Mouse (Mus musculus) adrenal gland (tissue): Measurements from ENCODE around the gene Itga9.
"Not testable (repeated sequence)": the region's sequence is repeated elsewhere in the genome, so short reads cannot be mapped to it uniquely, and the experiment has no call there.

Source experiments
- intact Hi-C: fragments of 180-260 bp; cut with DNase I; formaldehyde crosslinking; loops from one replicate; pipeline ENCODE4 v1.15.1; 2025
- long read RNA-seq, 2 experiments: library from polyadenylated mRNA; unstranded; transcript quantifications; one replicate each; pipeline ENCODE4 v2.0.0; 2020; ENCODE audit warnings: borderline replicate concordance in 1 of 2; ENCODE audit not compliant: insufficient replicate concordance in 1 of 2

The Itga9 gene
- long read RNA-seq, experiment 1, partial matches to known transcripts: 12 of 23 reads
- long read RNA-seq, experiment 1, other reads (novel, unspliced or antisense): 11 of 23 reads
- long read RNA-seq, experiment 2, partial matches to known transcripts: 3 of 18 reads
- long read RNA-seq, experiment 2, other reads (novel, unspliced or antisense): 15 of 18 reads

- intact Hi-C loops: loop anchor here (5.0 kb wide), 2 partner anchors 76 to 266 kb away; no protein-coding TSS in a partner anchor
Observed at GRCm38 (mm10) chr9:118606148-118606816, at the start of gene Itga9. Gene Itga9, plus strand, starts transcription at chr9:118606690.

- intact Hi-C loops: no loop called here
Observed at GRCm38 (mm10) chr9:118556951-118557780, 49.3 kb upstream of the Itga9 start.

GRCm38 (mm10) chr9:118563356-118563755, 43.1 kb upstream of the Itga9 start:
- intact Hi-C loops: no loop called here

GRCm38 (mm10) chr9:118563866-118564265, 42.6 kb upstream of the Itga9 start:
- intact Hi-C loops: no loop called here

- intact Hi-C loops: no loop called here
Observed at GRCm38 (mm10) chr9:118564696-118565095, 41.8 kb upstream of the Itga9 start.

GRCm38 (mm10) chr9:118569328-118569727, 37.2 kb upstream of the Itga9 start:
- intact Hi-C loops: no loop called here

GRCm38 (mm10) chr9:118570865-118571264, 35.6 kb upstream of the Itga9 start:
- intact Hi-C loops: no loop called here

- intact Hi-C loops: no loop called here
Observed at GRCm38 (mm10) chr9:118571701-118572100, 34.8 kb upstream of the Itga9 start.

- intact Hi-C loops: no loop called here
Observed at GRCm38 (mm10) chr9:118574911-118575310, 31.6 kb upstream of the Itga9 start.

GRCm38 (mm10) chr9:118580371-118580770, 26.1 kb upstream of the Itga9 start:
- intact Hi-C loops: loop anchor here (10.0 kb wide), 1 partner anchor 484 kb away; no protein-coding TSS in a partner anchor

- intact Hi-C loops: loop anchor here (10.0 kb wide), 1 partner anchor 482 kb away; no protein-coding TSS in a partner anchor
Observed at GRCm38 (mm10) chr9:118582757-118583156, 23.7 kb upstream of the Itga9 start.

GRCm38 (mm10) chr9:118584838-118585237, 21.7 kb upstream of the Itga9 start:
- intact Hi-C loops: loop anchor here (10.0 kb wide), 1 partner anchor 480 kb away; no protein-coding TSS in a partner anchor

- intact Hi-C loops: loop anchor here (10.0 kb wide), 1 partner anchor 479 kb away; no protein-coding TSS in a partner anchor
Observed at GRCm38 (mm10) chr9:118585998-118586397, 20.5 kb upstream of the Itga9 start.

GRCm38 (mm10) chr9:118587115-118587514, 19.4 kb upstream of the Itga9 start:
- intact Hi-C loops: loop anchor here (10.0 kb wide), 1 partner anchor 478 kb away; no protein-coding TSS in a partner anchor

- intact Hi-C loops: loop anchor here (10.0 kb wide), 1 partner anchor 476 kb away; no protein-coding TSS in a partner anchor
Observed at GRCm38 (mm10) chr9:118589249-118589648, 17.2 kb upstream of the Itga9 start.

- intact Hi-C loops: loop anchor here (5.0 kb wide), 1 partner anchor 317 kb away; no protein-coding TSS in a partner anchor
Observed at GRCm38 (mm10) chr9:118590230-118590629, 16.3 kb upstream of the Itga9 start.

GRCm38 (mm10) chr9:118591633-118592032, 14.9 kb upstream of the Itga9 start:
- intact Hi-C loops: loop anchor here (5.0 kb wide), 1 partner anchor 316 kb away; no protein-coding TSS in a partner anchor

- intact Hi-C loops: loop anchor here (5.0 kb wide), 1 partner anchor 315 kb away; no protein-coding TSS in a partner anchor
Observed at GRCm38 (mm10) chr9:118592585-118593249, 13.8 kb upstream of the Itga9 start.

- intact Hi-C loops: loop anchor here (5.0 kb wide), 1 partner anchor 314 kb away; no protein-coding TSS in a partner anchor
Observed at GRCm38 (mm10) chr9:118593443-118593842, 13.0 kb upstream of the Itga9 start.

GRCm38 (mm10) chr9:118596767-118597166, 9.7 kb upstream of the Itga9 start:
- intact Hi-C loops: no loop called here

- intact Hi-C loops: not testable (repeated sequence)
Observed at GRCm38 (mm10) chr9:118600393-118600792, 6.1 kb upstream of the Itga9 start.
